Mouse (Mus musculus) stomach, embryonic 14.5 days (tissue): ENCODE data around the gene Gm16181. TPM values are rescaled to one million over a fixed set of nuclear protein-coding genes. Genes with fewer than 3 reads are reported as not detected.

Source experiments
- ATAC-seq: fragments of 200-750 bp; cut with Nextera tagmentation; 2 replicates; pipeline ENCODE4 v1.8.0; 2017; ENCODE audit warnings: low read depth, moderate TSS enrichment; ENCODE audit not compliant: insufficient number of reproducible peaks, insufficient read depth, low FRiP score
- H3K27ac ChIP-seq: fragments of 300-500 bp; sonication (generic); 2 replicates; pipeline ENCODE4 v1.5.1; 2014; ENCODE audit warnings: mild to moderate bottlenecking, low read length, moderate library complexity, mixed read lengths
- H3K27me3 ChIP-seq: fragments of 300-500 bp; sonication (generic); 2 replicates; pipeline ENCODE4 v1.6.1; 2014; ENCODE audit warnings: low read length, control low read depth, mixed read lengths; ENCODE audit not compliant: control insufficient read depth, insufficient read depth
- H3K36me3 ChIP-seq: fragments of 300-500 bp; sonication (generic); 2 replicates; pipeline ENCODE4 v1.6.1; 2014; ENCODE audit warnings: mild to moderate bottlenecking, control low read depth, low read length, moderate library complexity, mixed read lengths; ENCODE audit not compliant: control insufficient read depth, insufficient read depth
- H3K4me1 ChIP-seq: fragments of 300-500 bp; sonication (generic); 2 replicates; pipeline ENCODE4 v1.6.1; 2014; ENCODE audit warnings: low read length, control low read depth, mixed read lengths; ENCODE audit not compliant: control insufficient read depth, insufficient read depth
- H3K4me2 ChIP-seq: fragments of 300-500 bp; sonication (generic); replicated peaks from 2 replicates; pipeline ENCODE4 v1.6.1; 2014; ENCODE audit warnings: low read depth, low read length, control low read depth
- H3K4me3 ChIP-seq: fragments of 300-500 bp; sonication (generic); 2 replicates; pipeline ENCODE4 v1.5.1; 2014; ENCODE audit warnings: low read depth, low read length, control low read depth
- H3K9ac ChIP-seq: fragments of 300-500 bp; sonication (generic); replicated peaks from 2 replicates; pipeline ENCODE4 v1.6.1; 2014; ENCODE audit warnings: low read depth, mild to moderate bottlenecking, control low read depth, low read length, moderate library complexity, mixed read lengths
- H3K9me3 ChIP-seq: fragments of 300-500 bp; sonication (generic); 2 replicates; pipeline ENCODE4 v1.6.1; 2016; ENCODE audit warnings: low read depth, low read length, control low read depth; ENCODE audit not compliant: control insufficient read depth
- WGBS: fragments of 180-500 bp; shearing (Covaris S2); extraction: QIAGEN DNeasy Blood & Tissue Kit; methylation state at CpG from one replicate; pipeline ENCODE4 v1.1.7; 2014; 5-methylcytosine and 5-hydroxymethylcytosine counted together
- polyA plus RNA-seq: library from polyadenylated mRNA; unstranded; fragments of >200 nt; fragmentation: Nextera tagmentation; extraction: Ambion mirVana; gene quantifications from 2 replicates; pipeline ENCODE4 v1.2.1, GENCODE M21; 2014

Gm16181 gene
- polyA plus RNA-seq, 1 experiment from 2014 or later: not detected

DNA sequence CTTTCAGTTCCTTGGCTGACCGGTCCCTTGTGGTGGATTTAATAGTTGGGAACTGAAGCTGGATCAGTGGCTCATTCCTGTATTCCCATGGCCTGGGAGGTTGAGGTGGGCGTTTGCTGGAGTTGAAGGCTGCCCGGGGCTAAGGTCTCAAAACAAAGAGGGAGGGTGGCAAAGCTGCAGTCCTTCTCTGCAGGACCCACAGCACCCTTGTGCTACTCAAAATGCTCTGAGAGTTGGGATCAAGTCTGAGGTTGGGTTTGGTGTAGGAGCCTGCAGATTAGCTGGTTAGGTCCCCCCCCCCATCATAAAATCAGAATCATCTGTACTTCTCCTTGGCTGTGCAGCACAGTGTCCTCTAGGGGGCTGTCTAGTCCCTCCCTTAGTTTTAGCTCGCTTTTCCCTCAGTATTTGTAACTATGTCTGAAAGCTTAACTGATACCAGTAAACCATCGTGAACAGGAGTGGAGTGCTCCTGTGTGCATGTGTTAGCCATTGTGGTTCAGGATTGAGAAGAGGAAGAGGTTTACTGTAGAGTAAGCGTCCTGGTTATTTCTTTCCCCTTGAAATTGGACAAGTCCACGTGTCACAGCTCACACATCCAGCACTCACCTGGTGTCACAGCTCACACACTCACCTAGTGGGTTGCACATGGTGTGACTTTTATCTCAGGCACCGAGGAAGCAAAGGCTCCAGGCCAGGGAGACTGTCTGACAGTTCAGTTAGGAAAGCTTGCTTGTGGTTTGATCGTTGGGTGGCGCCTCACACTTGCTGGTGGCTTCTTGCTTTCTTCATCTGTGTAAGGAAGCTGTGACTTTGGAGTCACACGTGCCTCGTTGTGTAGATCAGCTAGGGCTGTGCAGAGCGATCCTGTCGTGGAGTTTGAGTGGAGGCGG lies 25.3 kb downstream of the Gm16181 start:
- Histone ChIP-seq H3K4me1 (peaks cover 17% of the 10 kb centered on the region), H3K4me2 (no peak overlapping the region), H3K4me3 (no peak overlapping the region), H3K27me3 (no peaks in the 10 kb centered on the region), H3K9ac (no peak overlapping the region), H3K27ac (no peak overlapping the region), H3K9me3 (no peaks in the 10 kb centered on the region), H3K36me3 (peaks cover 79% of the 10 kb centered on the region)
- WGBS: 80% methylated on average over 15 of the region's 15 CpGs
- ATAC-seq: no peak

DNA sequence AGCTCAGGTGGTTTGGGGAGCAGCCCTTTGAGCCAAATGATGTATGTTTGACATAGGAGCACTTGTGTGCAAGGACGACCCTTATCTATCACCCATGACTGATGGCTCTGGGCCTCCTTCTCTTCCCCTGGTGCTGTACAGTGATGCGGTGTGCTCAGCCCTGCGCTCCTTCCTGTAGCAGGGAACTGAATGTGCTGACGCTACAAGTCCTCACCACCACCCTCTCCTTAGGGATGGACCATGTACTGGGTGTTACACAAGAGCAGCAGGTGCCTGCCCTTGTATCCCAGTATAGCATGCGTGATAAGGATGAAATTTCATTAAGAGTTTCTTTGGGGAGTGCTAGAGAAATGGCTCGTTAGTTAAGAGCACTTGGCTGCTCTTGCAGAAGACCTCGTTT lies 26.5 kb downstream of the Gm16181 start:
- no peak overlapping the region for H3K27ac ChIP-seq
- 79% methylated on average over 7 of the region's 7 CpGs for WGBS
- peaks cover 89% of the 10 kb centered on the region for H3K36me3 ChIP-seq
- H3K9me3 ChIP-seq: no peaks in the 10 kb centered on the region
- no peak overlapping the region for H3K9ac ChIP-seq
- no peak overlapping the region for H3K4me3 ChIP-seq
- ATAC-seq: no peak
- H3K4me1 ChIP-seq: peaks cover 17% of the 10 kb centered on the region
- no peak overlapping the region for H3K4me2 ChIP-seq
- no peaks in the 10 kb centered on the region for H3K27me3 ChIP-seq

DNA sequence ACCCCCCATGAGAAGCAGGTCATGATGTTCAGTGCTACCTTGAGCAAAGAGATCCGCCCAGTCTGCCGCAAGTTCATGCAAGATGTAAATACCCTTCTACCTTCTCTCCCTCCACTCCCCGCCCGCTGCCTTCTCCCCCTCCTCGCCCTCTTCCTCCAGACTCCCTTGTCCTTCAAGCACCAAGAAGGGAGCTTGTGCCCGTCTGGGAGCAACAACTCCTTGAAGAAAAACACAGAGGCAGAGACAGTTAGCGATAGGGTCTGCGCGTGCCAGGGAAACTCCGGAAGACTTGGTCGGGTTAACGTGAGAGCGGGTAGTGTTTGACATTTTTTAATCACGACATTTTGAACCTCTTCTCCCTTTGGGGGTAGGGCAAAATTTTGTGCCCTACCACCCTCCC lies 28.4 kb downstream of the Gm16181 start:
- no peaks in the 10 kb centered on the region for H3K27me3 ChIP-seq
- no peak overlapping the region for H3K4me2 ChIP-seq
- H3K36me3 ChIP-seq: peaks cover 98% of the 10 kb centered on the region
- H3K9ac ChIP-seq: no peak overlapping the region
- no peaks in the 10 kb centered on the region for H3K9me3 ChIP-seq
- H3K27ac ChIP-seq: no peak overlapping the region
- H3K4me1 ChIP-seq: peaks cover 12% of the 10 kb centered on the region
- no peak for ATAC-seq
- no peak overlapping the region for H3K4me3 ChIP-seq
- WGBS: 84% methylated on average over 14 of the region's 14 CpGs

DNA sequence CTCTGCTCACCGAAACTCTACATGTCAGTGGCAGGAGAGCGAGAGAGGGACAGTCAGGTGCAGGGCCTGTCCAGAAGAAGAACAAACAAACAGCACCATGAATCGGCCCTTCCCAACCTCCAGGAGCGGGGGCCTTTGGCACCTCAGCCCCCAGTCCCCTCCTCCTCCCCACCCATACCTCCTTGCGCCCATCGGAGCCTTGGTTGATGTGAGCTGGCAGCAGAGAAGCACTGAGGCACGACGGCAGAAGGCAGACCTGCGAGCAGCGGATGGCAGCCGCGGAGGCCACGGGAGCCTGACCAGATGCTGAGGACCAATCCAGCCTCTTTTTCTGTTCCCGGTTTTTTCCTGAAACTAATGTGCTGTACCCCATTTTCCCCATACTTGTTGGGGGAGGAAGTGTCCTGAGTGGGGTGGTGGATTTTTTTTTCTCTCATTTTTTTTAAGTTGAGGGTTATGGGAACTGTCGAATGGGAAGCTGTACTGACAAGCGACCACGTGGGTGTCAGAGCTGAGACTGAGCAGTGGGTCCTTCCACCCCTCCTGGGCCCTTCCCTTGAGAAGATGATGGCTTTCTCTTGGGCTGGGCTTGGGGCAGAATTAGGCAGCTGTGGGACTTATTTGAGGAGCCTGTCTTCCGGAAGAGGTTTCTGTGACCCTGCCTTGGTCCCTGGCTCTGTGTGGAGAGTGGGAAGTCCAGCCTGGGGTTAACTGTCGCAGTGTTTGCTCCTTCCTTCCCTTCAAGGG lies 29.0 kb downstream of the Gm16181 start:
- WGBS: 85% methylated on average over 19 of the region's 19 CpGs
- peaks cover 94% of the 10 kb centered on the region for H3K36me3 ChIP-seq
- H3K9me3 ChIP-seq: no peaks in the 10 kb centered on the region
- no peak overlapping the region for H3K27ac ChIP-seq
- H3K4me2 ChIP-seq: no peak overlapping the region
- ATAC-seq: no peak
- peaks cover 6% of the 10 kb centered on the region; the same call in 1 of the 2 replicates for H3K4me1 ChIP-seq
- no peak overlapping the region for H3K9ac ChIP-seq
- H3K27me3 ChIP-seq: no peaks in the 10 kb centered on the region
- no peak overlapping the region for H3K4me3 ChIP-seq

DNA sequence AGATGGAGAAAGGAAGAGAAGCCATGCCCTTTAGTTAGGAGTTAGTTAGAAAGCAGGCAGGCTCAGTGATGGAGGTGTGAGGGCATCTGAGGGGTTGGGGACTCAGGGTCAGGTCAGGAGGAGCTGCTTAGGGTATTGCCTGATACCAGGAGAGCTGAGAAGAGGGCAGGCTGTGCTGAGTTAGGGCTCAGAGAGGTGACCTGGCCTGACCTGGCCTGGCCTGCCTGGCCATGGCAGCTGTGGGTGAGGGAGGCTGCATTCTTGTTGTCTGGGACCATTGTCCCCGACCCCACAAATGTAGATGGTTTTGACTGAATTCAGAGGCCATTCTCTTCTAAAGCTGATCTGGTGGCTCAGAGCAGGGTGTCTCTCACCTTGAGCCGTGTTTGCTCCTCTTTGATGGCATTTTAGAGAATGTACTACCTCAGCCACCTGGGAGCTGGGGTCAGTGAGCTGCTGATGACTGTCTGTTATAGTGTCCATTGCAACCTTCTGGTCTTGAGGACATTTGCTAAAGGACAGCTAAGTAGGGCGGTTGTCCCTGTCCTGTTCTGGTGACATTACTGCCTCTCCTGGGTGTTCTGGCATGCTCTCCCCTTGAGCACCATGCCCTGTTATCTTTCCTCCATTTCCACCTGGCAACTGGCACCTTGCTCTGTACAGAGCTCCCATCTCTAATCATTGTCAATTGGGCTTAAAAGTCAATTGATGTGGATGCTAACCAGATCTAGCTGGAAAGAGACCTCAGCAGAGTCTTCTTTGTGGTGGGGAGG lies 29.9 kb downstream of the Gm16181 start:
- no peaks in the 10 kb centered on the region for H3K4me1 ChIP-seq
- WGBS: 85% methylated on average over 3 of the region's 3 CpGs
- H3K36me3 ChIP-seq: peaks cover 85% of the 10 kb centered on the region
- H3K4me3 ChIP-seq: no peak overlapping the region
- H3K4me2 ChIP-seq: no peak overlapping the region
- H3K9me3 ChIP-seq: no peaks in the 10 kb centered on the region
- H3K27ac ChIP-seq: no peak overlapping the region
- H3K9ac ChIP-seq: no peak overlapping the region
- no peaks in the 10 kb centered on the region for H3K27me3 ChIP-seq
- no peak for ATAC-seq

DNA sequence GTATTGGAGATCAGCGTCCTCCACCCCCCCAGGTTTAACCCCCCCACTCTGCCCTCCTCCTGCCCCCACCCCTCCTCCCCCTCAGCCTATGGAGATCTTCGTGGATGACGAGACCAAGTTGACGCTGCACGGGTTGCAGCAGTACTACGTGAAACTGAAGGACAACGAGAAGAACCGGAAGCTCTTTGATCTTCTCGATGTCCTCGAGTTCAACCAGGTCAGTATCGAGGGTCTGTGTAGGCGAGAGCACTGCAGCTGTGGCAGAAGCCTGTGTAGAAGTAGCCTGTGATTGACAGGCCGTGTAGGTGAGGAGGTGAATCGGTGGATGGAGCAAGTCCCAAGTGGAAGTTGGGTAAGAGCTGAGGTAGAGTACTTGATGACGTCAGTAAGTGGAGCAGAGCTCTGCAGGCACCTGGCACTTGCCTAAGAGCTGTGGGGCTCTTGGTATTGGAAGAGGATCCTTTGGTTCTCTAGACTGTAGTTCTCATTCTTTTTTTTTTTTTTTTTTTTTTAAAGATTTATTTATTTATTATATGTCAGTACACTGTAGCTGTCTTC lies 30.6 kb downstream of the Gm16181 start:
- H3K27ac ChIP-seq: no peak overlapping the region
- 77% methylated on average over 15 of the region's 15 CpGs for WGBS
- H3K9me3 ChIP-seq: no peaks in the 10 kb centered on the region
- H3K36me3 ChIP-seq: peaks cover 78% of the 10 kb centered on the region
- H3K4me3 ChIP-seq: no peak overlapping the region
- no peak for ATAC-seq
- no peak overlapping the region for H3K9ac ChIP-seq
- H3K4me2 ChIP-seq: no peak overlapping the region
- no peaks in the 10 kb centered on the region for H3K27me3 ChIP-seq
- H3K4me1 ChIP-seq: no peaks in the 10 kb centered on the region

DNA sequence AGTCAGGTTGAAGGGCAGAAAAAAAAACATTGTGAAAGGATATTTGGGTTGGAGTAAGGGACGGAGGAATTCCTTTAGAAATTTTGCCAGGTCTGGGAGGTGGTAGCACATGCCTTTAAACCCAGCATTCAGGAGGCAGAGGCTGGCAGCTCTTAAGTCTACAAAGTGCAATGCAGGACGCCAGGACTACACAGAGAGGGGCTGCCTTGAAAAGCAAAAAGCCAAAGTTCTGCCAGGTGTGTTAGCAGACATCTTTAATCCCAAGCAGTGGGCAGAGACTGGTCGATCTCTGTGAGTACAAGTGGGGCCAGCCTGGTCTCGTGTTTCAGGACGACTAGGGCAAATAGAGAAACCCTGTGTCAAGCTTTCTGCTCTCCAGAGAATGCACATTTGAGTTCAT lies 31.3 kb downstream of the Gm16181 start:
- Histone ChIP-seq H3K4me2 (no peak overlapping the region), H3K4me1 (no peaks in the 10 kb centered on the region), H3K27me3 (no peaks in the 10 kb centered on the region), H3K27ac (no peak overlapping the region), H3K9me3 (no peaks in the 10 kb centered on the region), H3K36me3 (peaks cover 71% of the 10 kb centered on the region), H3K9ac (no peak overlapping the region), H3K4me3 (no peak overlapping the region)
- 77% methylated on average over 5 of the region's 5 CpGs for WGBS
- no peak for ATAC-seq
